Mouse (Mus musculus): ENCODE measurements around the gene Ifitm3.

GRCm38 (mm10) chr7:140998853-140999700, 11.5 kb downstream of the Ifitm3 start:
- TF ChIP-seq CTCF (IDR thresholded peaks at IDR 0.05; ENCODE audit: low read depth): no peak
- TF ChIP-seq EP300 (IDR thresholded peaks at IDR 0.05; ENCODE audit: low read depth): no peak

Data from liver, embryonic 14.5 days (tissue).